Mouse (Mus musculus) CH12.LX (cell line): ENCODE data around the gene Tpst2. TPM values are rescaled to one million over a fixed set of nuclear protein-coding genes. Genes with fewer than 3 reads are reported as not detected.

ENCODE experiments used
- DNase-seq: peaks from one replicate; pipeline ENCODE4 v3.0.0-alpha.2; 2013; ENCODE audit errors: extremely low read depth
- H3K27ac ChIP-seq: 2 replicates; pipeline ENCODE4 v1.5.1; 2012; ENCODE audit warnings: low read depth, mild to moderate bottlenecking, control low read depth, moderate library complexity; ENCODE audit not compliant: insufficient read depth
- H3K27me3 ChIP-seq: replicated peaks from 2 replicates; pipeline ENCODE3; 2012; ENCODE audit warnings: inconsistent platforms
- H3K36me3 ChIP-seq, 2 experiments: replicated peaks in 1 of 2; 2 replicates each; pipeline versions ENCODE3 to v1.6.1; 2012; ENCODE audit warnings: inconsistent platforms in 1 of 2, low read length in 1 of 2, mild to moderate bottlenecking in 1 of 2, mixed read lengths in 1 of 2, moderate library complexity in 1 of 2; ENCODE audit not compliant: control insufficient read depth in 1 of 2, insufficient read depth in 1 of 2
- H3K4me1 ChIP-seq, 2 experiments: 2 replicates each; pipeline ENCODE4 v1.6.1; 2012; ENCODE audit warnings: inconsistent platforms in 1 of 2, moderate library complexity in 1 of 2; ENCODE audit not compliant: insufficient read depth in 2 of 2, control insufficient read depth in 1 of 2
- H3K4me2 ChIP-seq: 2 replicates; pipeline ENCODE4 v1.6.1; 2012; ENCODE audit warnings: low read depth, mild to moderate bottlenecking, control low read depth; ENCODE audit not compliant: poor library complexity, insufficient read depth, severe bottlenecking
- H3K4me3 ChIP-seq, 3 experiments: fragments of 150-350 bp in 1 of 3; sonication (generic) in 1 of 3; replicated peaks in 1 of 3; 2 replicates each; pipeline versions ENCODE3 to v1.5.1; 2011 to 2012; ENCODE audit warnings: low read depth in 2 of 3, low read length in 2 of 3, mild to moderate bottlenecking in 2 of 3, moderate library complexity in 2 of 3, control low read depth in 1 of 3, improper control_type of control experiment in 1 of 3, inconsistent platforms in 1 of 3, mixed read lengths in 1 of 3; ENCODE audit not compliant: poor library complexity in 1 of 3
- H3K79me2 ChIP-seq: replicated peaks from 2 replicates; pipeline ENCODE4 v1.6.1; 2012; ENCODE audit warnings: mild to moderate bottlenecking, moderate library complexity; ENCODE audit not compliant: control insufficient read depth, poor library complexity, insufficient read depth, severe bottlenecking; ENCODE audit errors: extremely low read depth
- H3K9ac ChIP-seq: 2 replicates; pipeline ENCODE4 v1.6.1; 2012; ENCODE audit warnings: low read depth, mild to moderate bottlenecking, control low read depth, moderate library complexity; ENCODE audit not compliant: insufficient read depth
- H3K9me3 ChIP-seq: replicated peaks from 2 replicates; pipeline ENCODE3; 2012; ENCODE audit warnings: low read length, inconsistent platforms, mixed read lengths
- BHLHE40 ChIP-seq: IDR thresholded peaks from 2 replicates; pipeline ENCODE4 v1.6.1; 2011; ENCODE audit warnings: mild to moderate bottlenecking, low read depth, low read length, improper control_type of control experiment
- CHD2 ChIP-seq: IDR thresholded peaks from 2 replicates; pipeline ENCODE4 v1.6.1; 2011; ENCODE audit warnings: low read length, improper control_type of control experiment
- CTCF ChIP-seq, 2 experiments: IDR thresholded peaks in 1 of 2; conservative IDR thresholded peaks in 1 of 2; 2 replicates each; pipeline ENCODE4 v1.5.1; 2011 to 2012; ENCODE audit warnings: low read depth in 2 of 2, low read length in 2 of 2, improper control_type of control experiment in 1 of 2, inconsistent platforms in 1 of 2, mild to moderate bottlenecking in 1 of 2, moderate library complexity in 1 of 2
- ELF1 ChIP-seq: IDR thresholded peaks from 2 replicates; pipeline ENCODE4 v1.6.1; 2014; ENCODE audit warnings: low read depth, mild to moderate bottlenecking, inconsistent platforms, low read length, improper control_type of control experiment
- IRF4 ChIP-seq: IDR thresholded peaks from 2 replicates; pipeline ENCODE4 v1.6.1; 2014; ENCODE audit warnings: low read depth, mild to moderate bottlenecking, inconsistent platforms, low read length, improper control_type of control experiment
- JUN ChIP-seq: IDR thresholded peaks from 2 replicates; pipeline ENCODE4 v1.6.1; 2011; ENCODE audit warnings: low read depth, mild to moderate bottlenecking, low read length, improper control_type of control experiment, moderate library complexity; ENCODE audit not compliant: insufficient read depth
- JUND ChIP-seq: conservative IDR thresholded peaks from 2 replicates; pipeline ENCODE4 v1.6.1; 2011; ENCODE audit warnings: low read depth, low read length, improper control_type of control experiment
- KAT2A ChIP-seq: IDR thresholded peaks from 2 replicates; pipeline ENCODE4 v1.6.1; 2012; ENCODE audit warnings: low read length, improper control_type of control experiment, inconsistent platforms; ENCODE audit not compliant: insufficient replicate concordance
- MAFK ChIP-seq: IDR thresholded peaks from 2 replicates; pipeline ENCODE4 v1.6.1; 2011; ENCODE audit warnings: low read length, improper control_type of control experiment; ENCODE audit not compliant: insufficient replicate concordance
- MXI1 ChIP-seq: IDR thresholded peaks from 2 replicates; pipeline ENCODE4 v1.6.1; 2011; ENCODE audit warnings: mild to moderate bottlenecking, low read depth, low read length, improper control_type of control experiment
- MYC ChIP-seq: IDR thresholded peaks from 2 replicates; pipeline ENCODE4 v1.6.1; 2011; ENCODE audit warnings: low read depth, mild to moderate bottlenecking, improper control_type of control experiment, low read length
- NRF1 ChIP-seq: IDR thresholded peaks from 2 replicates; pipeline ENCODE4 v1.6.1; 2014; ENCODE audit warnings: low read depth, mild to moderate bottlenecking, inconsistent platforms, low read length, improper control_type of control experiment, moderate library complexity
- PAX5 ChIP-seq: IDR thresholded peaks from 2 replicates; pipeline ENCODE4 v1.6.1; 2012; ENCODE audit warnings: low read length, inconsistent platforms, mixed read lengths
- USF1 ChIP-seq: IDR thresholded peaks from 2 replicates; pipeline ENCODE4 v1.6.1; 2014; ENCODE audit warnings: low read depth, mild to moderate bottlenecking, inconsistent platforms, low read length, improper control_type of control experiment
- USF2 ChIP-seq: conservative IDR thresholded peaks from 2 replicates; pipeline ENCODE4 v1.6.1; 2011; ENCODE audit warnings: low read depth, low read length, improper control_type of control experiment
- ZC3H11A ChIP-seq: IDR thresholded peaks from 2 replicates; pipeline ENCODE4 v1.6.1; 2012; ENCODE audit warnings: low read depth, mild to moderate bottlenecking, inconsistent platforms, low read length, improper control_type of control experiment
- ZMIZ1 ChIP-seq: IDR thresholded peaks from 2 replicates; pipeline ENCODE4 v1.6.1; 2012; ENCODE audit warnings: low read depth, mild to moderate bottlenecking, inconsistent platforms, low read length, improper control_type of control experiment
- ZNF384 ChIP-seq: IDR thresholded peaks from 2 replicates; pipeline ENCODE4 v1.6.1; 2012; ENCODE audit warnings: low read depth, low read length, improper control_type of control experiment, inconsistent platforms
- dilution Hi-C: fragments of 300-500 bp; cut with MboI; formaldehyde crosslinking; loops from 2 replicates; pipeline ENCODE4 v1.14.3; 2020; ENCODE audit warnings: low sequenced_read_pairs; ENCODE audit not compliant: extremely low pct_unique_long_range_greater_than_20kb, extremely low pct_ligation_motif_present
- in situ Hi-C: fragments of 300-500 bp; cut with MboI; formaldehyde crosslinking; loops from 3 replicates; pipeline ENCODE4 v1.14.3; 2019; ENCODE audit warnings: low sequenced_read_pairs, low pct_ligation_motif_present, low pct_unique_long_range_greater_than_20kb, mixed read lengths
- polyA plus RNA-seq: library from polyadenylated mRNA; unstranded; fragments of >175 nt; gene quantifications from 2 replicates; pipeline ENCODE4 v1.2.1, GENCODE M21; 2012; ENCODE audit warnings: low read depth; ENCODE audit not compliant: insufficient read length
- total RNA-seq, 2 experiments: library from RNA; depleted of rRNA; stranded (reverse); fragments of 300-350 nt in 1 of 2; fragments of >200 nt in 1 of 2; gene quantifications; 2 replicates each; pipeline ENCODE4 v1.2.3; 2012 to 2014

Tpst2 gene
- total and polyA plus RNA-seq, 3 experiments: 12.6 to 20.7 (median 15.6) TPM

- Histone ChIP-seq H3K4me1 (peaks cover 0 to 19% of the 10 kb centered on the region in 2 experiments; a peak in 3 of 4 replicates), H3K4me2 (no peak overlapping the region), H3K27ac (no peak overlapping the region), H3K9ac (no peak overlapping the region), H3K36me3 (peaks cover 0 to 32% of the 10 kb centered on the region in 2 experiments), H3K27me3 (no peaks in the 10 kb centered on the region), H3K79me2 (no peaks in the 10 kb centered on the region), H3K4me3 (no peak overlapping the region), H3K9me3 (no peaks in the 10 kb centered on the region)
- DNase-seq: no peak
- dilution Hi-C loops (no loop called here), in situ Hi-C loops (no loop called here)
- TF ChIP-seq IRF4 (no peak), JUND (no peak), JUN (no peak), ZMIZ1 (no peak), CHD2 (no peak), CTCF (conservative IDR thresholded peaks at IDR 0.05 in 1 of 2, IDR thresholded peaks at IDR 0.05 in 1 of 2; ENCODE audit: low read depth in 2 of 2, low read length in 2 of 2) (no peak), ELF1 (no peak), USF1 (no peak), NRF1 (no peak), ZNF384 (no peak), USF2 (no peak)
Observed at GRCm38 (mm10) chr5:112299399-112299798, 22.9 kb downstream of the Tpst2 start.

GRCm38 (mm10) chr5:112300112-112300511 is 23.6 kb downstream of the Tpst2 start:
- in situ Hi-C loops: no loop called here
- no peaks in the 10 kb centered on the region for H3K27me3 ChIP-seq
- no peaks in the 10 kb centered on the region for H3K9me3 ChIP-seq
- dilution Hi-C loops: no loop called here
- H3K79me2 ChIP-seq: no peaks in the 10 kb centered on the region
- peaks cover 0 to 19% of the 10 kb centered on the region in 2 experiments; a peak in 3 of 4 replicates for H3K4me1 ChIP-seq
- H3K9ac ChIP-seq: no peak overlapping the region
- H3K4me2 ChIP-seq: no peak overlapping the region
- TF ChIP-seq CTCF (conservative IDR thresholded peaks at IDR 0.05 in 1 of 2, IDR thresholded peaks at IDR 0.05 in 1 of 2; ENCODE audit: low read depth in 2 of 2, low read length in 2 of 2): no peak
- no peak for TF ChIP-seq CHD2
- no peak for TF ChIP-seq KAT2A
- no peak for TF ChIP-seq MAFK
- no peak for TF ChIP-seq PAX5
- TF ChIP-seq MXI1: no peak
- no peak for TF ChIP-seq BHLHE40
- no peak for TF ChIP-seq ZC3H11A
- TF ChIP-seq MYC: no peak
- H3K27ac ChIP-seq: no peak overlapping the region
- H3K4me3 ChIP-seq: no peak overlapping the region
- peaks cover 0 to 39% of the 10 kb centered on the region in 2 experiments for H3K36me3 ChIP-seq
- no peak for DNase-seq
